Comparison of ENCODE assay signal across 10 mouse cellular contexts in the genomic region with DNA sequence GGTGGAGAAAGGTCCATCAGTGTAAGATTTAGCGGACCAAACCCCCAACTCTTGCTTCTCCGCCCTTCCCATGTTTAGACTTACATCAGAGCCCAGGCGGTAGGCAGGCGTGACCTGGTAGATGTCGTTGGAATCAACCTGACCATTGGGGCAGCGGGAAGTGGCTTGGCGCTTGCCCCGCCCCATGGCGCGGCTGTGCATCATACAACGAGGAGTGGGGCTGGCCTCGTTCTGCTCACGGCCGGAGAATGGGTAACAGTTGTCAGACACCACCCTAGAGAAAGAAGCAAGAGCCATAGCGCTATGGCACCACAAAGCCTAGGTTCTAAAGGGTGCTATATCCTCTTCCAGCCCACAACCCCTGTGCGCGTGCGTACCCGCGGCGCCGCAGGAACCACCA. TPM values are rescaled to one million over a fixed set of nuclear protein-coding genes. Genes with fewer than 3 reads are reported as not detected.
DNase-seq lines count a peak whose midpoint lies in the region; ATAC-seq and TF ChIP-seq lines count a peak whose summit lies in the region.
"Had no signal": no experiment of that assay in that cellular context is flagged by ENCODE, and none has a peak within 500 bp of the region (broad histone marks: within the 10 kb centered on the region; RNA-seq: fewer than 3 reads in every experiment).

No protein-coding gene starts in this region.

- H3K27ac ChIP-seq in kidney, embryonic 15.5 days: peak overlapping the region; percentile 78; the same call in 1 of the 2 replicates
- no peak overlapping the region for H3K27ac ChIP-seq in forebrain, embryonic 12.5 days
- H3K27ac ChIP-seq in hindbrain, postnatal 0 days: no peak overlapping the region
- H3K27ac ChIP-seq in midbrain, embryonic 16.5 days (ENCODE audit: low read length): no peak overlapping the region
- H3K27ac ChIP-seq: macrophage had no signal

- 53% methylated on average over 22 of the region's 22 CpGs for WGBS in kidney, embryonic 15.5 days
- 52% methylated on average over 22 of the region's 22 CpGs for WGBS in forebrain, embryonic 12.5 days
- WGBS in hindbrain, postnatal 0 days: 61% methylated on average over 22 of the region's 22 CpGs
- 56% methylated on average over 22 of the region's 22 CpGs for WGBS in midbrain, embryonic 16.5 days

- peak overlapping the region; percentile 9; the same call in 1 of the 2 replicates for H3K4me3 ChIP-seq in kidney, embryonic 15.5 days (replicated peaks)
- peak overlapping the region; percentile 14; the same call in 1 of the 2 replicates for H3K4me3 ChIP-seq in forebrain, embryonic 12.5 days (replicated peaks)
- H3K4me3 ChIP-seq in hindbrain, postnatal 0 days (ENCODE audit: low read length): no peak overlapping the region
- no peak overlapping the region for H3K4me3 ChIP-seq in midbrain, embryonic 16.5 days (ENCODE audit: low read depth, low read length)

- no peaks in the 10 kb centered on the region for H3K36me3 ChIP-seq in kidney, embryonic 15.5 days
- no peaks in the 10 kb centered on the region for H3K36me3 ChIP-seq in forebrain, embryonic 12.5 days (replicated peaks)
- H3K36me3 ChIP-seq in hindbrain, postnatal 0 days (ENCODE audit: insufficient read depth, low read length): no peaks in the 10 kb centered on the region
- H3K36me3 ChIP-seq in midbrain, embryonic 16.5 days (ENCODE audit: control insufficient read depth, insufficient read depth, low read length): no peaks in the 10 kb centered on the region

- no peak overlapping the region; the same call in 1 of the 2 replicates for H3K9ac ChIP-seq in kidney, embryonic 15.5 days
- no peak overlapping the region for H3K9ac ChIP-seq in forebrain, embryonic 12.5 days
- H3K9ac ChIP-seq in hindbrain, postnatal 0 days (replicated peaks; ENCODE audit: low read length): no peak overlapping the region
- H3K9ac ChIP-seq in midbrain, embryonic 16.5 days (ENCODE audit: low read depth, low read length): no peak overlapping the region

- ATAC-seq in kidney, embryonic 15.5 days (replicated peaks; ENCODE audit: low FRiP score): no peak
- ATAC-seq in forebrain, embryonic 12.5 days (ENCODE audit: low FRiP score): no peak
- no peak for ATAC-seq in hindbrain, postnatal 0 days
- no peak for ATAC-seq in midbrain, embryonic 16.5 days

- no peak for DNase-seq in kidney, adult 18-20 months
- DNase-seq in hindbrain, postnatal 0 days (ENCODE audit: low spot score): no peak
- DNase-seq in MN1 (ENCODE audit: low spot score): no peak
- no peak for DNase-seq in urinary bladder, postnatal 4 days (ENCODE audit: low spot score in 2 of 2)
- no peak for DNase-seq in left cerebral cortex, adult 11 months (ENCODE audit: low spot score)

- no peak for TF ChIP-seq CTCF in hindbrain, postnatal 0 days (IDR thresholded peaks at IDR 0.05; ENCODE audit: low read depth)

- peaks cover 33% of the 10 kb centered on the region for H3K27me3 ChIP-seq in kidney, embryonic 15.5 days
- peaks cover 45% of the 10 kb centered on the region for H3K27me3 ChIP-seq in forebrain, embryonic 12.5 days
- H3K27me3 ChIP-seq in hindbrain, postnatal 0 days (ENCODE audit: insufficient read depth, low read length): peaks cover 12% of the 10 kb centered on the region; the same call in 1 of the 2 replicates
- peaks cover 7% of the 10 kb centered on the region for H3K27me3 ChIP-seq in midbrain, embryonic 16.5 days (ENCODE audit: control insufficient read depth, insufficient read depth, low read depth, low read length)

- peak overlapping the region; percentile 49 for H3K4me2 ChIP-seq in kidney, embryonic 15.5 days
- H3K4me2 ChIP-seq in forebrain, embryonic 12.5 days: peak overlapping the region; percentile 24
- H3K4me2 ChIP-seq in hindbrain, postnatal 0 days (ENCODE audit: low read depth, low read length): peak overlapping the region; percentile 0; the same call in 1 of the 2 replicates
- H3K4me2 ChIP-seq in midbrain, embryonic 16.5 days (ENCODE audit: low read length): peak overlapping the region; percentile 34; the same call in 1 of the 2 replicates

- peaks cover 75% of the 10 kb centered on the region for H3K4me1 ChIP-seq in kidney, embryonic 15.5 days
- H3K4me1 ChIP-seq in forebrain, embryonic 12.5 days: peaks cover 25% of the 10 kb centered on the region
- H3K4me1 ChIP-seq in hindbrain, postnatal 0 days (ENCODE audit: insufficient read depth, low read length): no peaks in the 10 kb centered on the region
- no peaks in the 10 kb centered on the region for H3K4me1 ChIP-seq in midbrain, embryonic 16.5 days (ENCODE audit: control insufficient read depth, insufficient read depth, low read length)

- no peaks in the 10 kb centered on the region for H3K9me3 ChIP-seq in kidney, embryonic 15.5 days (replicated peaks)
- no peaks in the 10 kb centered on the region for H3K9me3 ChIP-seq in forebrain, embryonic 12.5 days
- H3K9me3 ChIP-seq in hindbrain, postnatal 0 days (ENCODE audit: low read length): no peaks in the 10 kb centered on the region
- no peaks in the 10 kb centered on the region for H3K9me3 ChIP-seq in midbrain, embryonic 16.5 days (replicated peaks; ENCODE audit: control insufficient read depth, low read length, poor library complexity, severe bottlenecking)

RNA-seq across cellular contexts. Expression of a gene that starts 7.6 kb away (rescaled TPM):
- 51.0 and 62.7 TPM in 2 replicates for polyA plus RNA-seq in kidney, embryonic 15.5 days (2015; fragmentation: Nextera tagmentation; extraction: Ambion mirVana)
- polyA plus RNA-seq in forebrain, embryonic 12.5 days (2016; fragmentation: Nextera tagmentation; extraction: Ambion mirVana): 4.1 and 4.6 TPM in 2 replicates
- total RNA-seq in hindbrain, postnatal 0 days (2014; rRNA removed): 15.1 and 15.5 TPM in 2 replicates
- 7.2 and 7.6 TPM in 2 replicates for polyA plus RNA-seq in hindbrain, postnatal 0 days (2015; fragmentation: Nextera tagmentation; extraction: Ambion mirVana)
- 4.3 and 4.6 TPM in 2 replicates for polyA plus RNA-seq in midbrain, embryonic 16.5 days (2015; fragmentation: Nextera tagmentation; extraction: Ambion mirVana)
- polyA plus RNA-seq: macrophage had no signal

RNA-seq across cellular contexts. Expression of a gene that starts 28.2 kb away (rescaled TPM):
- polyA plus RNA-seq in kidney, embryonic 15.5 days (2015; fragmentation: Nextera tagmentation; extraction: Ambion mirVana): 0.17 and 0.62 TPM in 2 replicates
- polyA plus RNA-seq in forebrain, embryonic 12.5 days (2016; fragmentation: Nextera tagmentation; extraction: Ambion mirVana): 0.10 TPM in 1 of 2 replicates, not detected in the other
- total RNA-seq in hindbrain, postnatal 0 days (2014; rRNA removed): 16.9 and 24.2 TPM in 2 replicates
- 11.3 and 12.1 TPM in 2 replicates for polyA plus RNA-seq in hindbrain, postnatal 0 days (2015; fragmentation: Nextera tagmentation; extraction: Ambion mirVana)
- polyA plus RNA-seq in midbrain, embryonic 16.5 days (2015; fragmentation: Nextera tagmentation; extraction: Ambion mirVana): 3.9 and 6.6 TPM in 2 replicates
- polyA plus RNA-seq: macrophage had no signal

RNA-seq across cellular contexts. Expression of a gene that starts 54.9 kb away (rescaled TPM):
- polyA plus RNA-seq in kidney, embryonic 15.5 days (2015; fragmentation: Nextera tagmentation; extraction: Ambion mirVana): 0.26 and 0.39 TPM in 2 replicates
- not detected in 2 replicates for polyA plus RNA-seq in forebrain, embryonic 12.5 days (2016; fragmentation: Nextera tagmentation; extraction: Ambion mirVana)
- total RNA-seq in hindbrain, postnatal 0 days (2014; rRNA removed): 0.68 and 2.0 TPM in 2 replicates
- 1.3 and 1.8 TPM in 2 replicates for polyA plus RNA-seq in hindbrain, postnatal 0 days (2015; fragmentation: Nextera tagmentation; extraction: Ambion mirVana)
- polyA plus RNA-seq in midbrain, embryonic 16.5 days (2015; fragmentation: Nextera tagmentation; extraction: Ambion mirVana): 0.24 TPM in 1 of 2 replicates, not detected in the other
- polyA plus RNA-seq: gonadal fat pad, adult 2 months; macrophage had no signal

Comparison
In these comparisons a context has a peak if more than half of its experiments do, and no peak if none do; other contexts are left out.
1. H3K4me3 ChIP-seq: peak in kidney, embryonic 15.5 days (single experiment) and forebrain, embryonic 12.5 days (single experiment); none in hindbrain, postnatal 0 days (single experiment) and midbrain, embryonic 16.5 days (single experiment).
2. Peak in every context shown above with its lines, with median percentiles within 50 percentile points of each other: H3K4me2 ChIP-seq.